Mouse (Mus musculus): ENCODE data around the gene Slc4a4.

GRCm38 (mm10) chr5:89033256-89033655, 146.6 kb downstream of the Slc4a4 start:
- TF ChIP-seq POLR2AphosphoS2 (IDR thresholded peaks at IDR 0.05; ENCODE audit: insufficient read length, low read depth) (no peak), MAX (IDR thresholded peaks at IDR 0.05; ENCODE audit: low read depth) (no peak), E2F4 (IDR thresholded peaks at IDR 0.05; ENCODE audit: insufficient read depth) (no peak), REST (IDR thresholded peaks at IDR 0.05; ENCODE audit: insufficient read depth, insufficient read length) (no peak), POLR2A (IDR thresholded peaks at IDR 0.05; ENCODE audit: insufficient read length, low read depth) (no peak)
